Mouse (Mus musculus) bone marrow macrophage, adult 2 months (primary cell): ENCODE measurements at regions not wholly inside any gene's neighbourhood (a gene's known extent, or its start where the extent isn't known, plus 50 kb on each side); places are given as distances from the start of the nearest gene placed in this dataset.

Experiments
- CTCF ChIP-seq: IDR thresholded peaks from 2 replicates; pipeline ENCODE4 v1.5.1; 2012; ENCODE audit warnings: low read depth, mild to moderate bottlenecking, low read length, moderate library complexity
- POLR2A ChIP-seq: IDR thresholded peaks from 2 replicates; pipeline ENCODE4 v1.6.1; 2012; ENCODE audit warnings: mild to moderate bottlenecking, low read depth, low read length, borderline replicate concordance

DNA sequence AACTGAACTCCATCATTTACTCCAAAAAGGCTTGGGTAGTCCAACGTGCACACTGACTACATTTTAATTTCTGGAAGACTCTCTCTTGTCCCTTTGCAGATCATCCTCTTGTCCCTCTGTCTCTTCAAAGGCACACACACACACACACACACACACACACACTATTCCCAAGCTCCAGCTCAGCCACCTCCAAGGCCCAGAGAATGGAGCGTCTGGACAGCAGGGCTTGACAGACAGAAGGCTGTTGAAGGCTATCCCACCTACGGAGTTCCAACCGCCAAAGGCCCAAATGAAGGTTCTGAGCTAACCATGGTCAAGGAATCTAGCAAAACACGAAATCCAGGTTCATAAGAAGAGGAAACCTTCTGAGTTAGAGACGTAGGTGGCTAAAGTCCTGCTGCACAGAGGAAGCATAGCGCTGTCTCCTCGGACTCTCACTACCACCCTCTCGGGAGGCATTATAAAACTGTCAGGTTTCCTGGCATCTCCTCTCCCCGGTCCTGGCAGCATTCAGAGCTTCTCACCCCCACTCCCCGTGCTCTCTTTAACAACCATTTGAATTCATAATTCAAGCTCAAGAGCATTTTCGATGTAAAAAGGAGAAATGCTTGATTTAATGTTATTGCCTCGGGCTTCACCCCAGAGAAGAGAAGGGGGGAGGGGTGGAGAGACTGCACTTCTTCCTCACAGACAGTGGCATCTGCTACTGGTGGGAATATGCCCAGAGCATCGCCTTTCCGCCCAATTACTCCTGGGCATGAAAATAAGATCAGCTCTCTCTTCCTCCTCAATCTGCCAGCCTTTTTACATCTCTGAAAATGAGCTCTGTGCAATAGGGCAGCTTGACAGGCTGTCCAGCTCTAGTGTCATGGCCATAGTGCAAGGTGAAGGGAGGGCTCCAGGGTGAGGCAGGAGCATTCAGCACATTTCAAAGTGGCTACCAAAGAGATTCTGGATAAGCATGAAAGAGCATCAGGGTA, 99.3 kb upstream of the Gm34302 start:
- TF ChIP-seq CTCF (no peak), POLR2A (no peak)
